Mouse (Mus musculus): ENCODE data around the gene Adh1.

DNA sequence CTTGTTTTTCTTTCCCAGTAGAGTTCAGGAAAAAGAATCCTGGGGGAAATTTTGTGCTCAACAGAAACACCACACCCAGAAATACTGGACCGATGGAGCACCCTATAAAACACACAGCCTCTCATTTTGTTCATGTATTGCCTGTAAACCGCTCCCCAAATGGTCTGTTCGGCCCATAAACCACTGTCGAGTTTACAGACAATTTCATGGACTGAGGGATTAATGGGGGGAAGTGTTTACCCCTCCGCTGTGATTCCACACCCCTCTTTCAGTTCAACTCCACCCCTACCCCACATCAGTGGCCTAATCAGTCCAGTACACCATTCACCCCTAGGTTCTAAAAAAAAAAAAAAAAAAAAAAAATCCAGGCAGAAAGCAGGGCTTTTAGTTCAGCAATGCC, 19.8 kb upstream of the Adh1 start:
- TF ChIP-seq CTCF (IDR thresholded peaks at IDR 0.05; ENCODE audit: low read depth), result no peak
- no peak for TF ChIP-seq EP300 (IDR thresholded peaks at IDR 0.05; ENCODE audit: low read depth)
